ENCODE assay signal across 15 mouse cellular contexts in genomic region chr3:90134483-90134882, GRCm38 (mm10). TPM values are rescaled to one million over a fixed set of nuclear protein-coding genes. Genes with fewer than 3 reads are reported as not detected.
DNase-seq lines count a peak whose midpoint lies in the region; ATAC-seq lines count a peak whose summit lies in the region.
"Had no signal": no experiment of that assay in that cellular context is flagged by ENCODE, and none has a peak within 500 bp of the region (broad histone marks: within the 10 kb centered on the region; RNA-seq: fewer than 3 reads in every experiment).

No protein-coding gene starts in this region.

- 0 out of 2 replicates have a peak, but pooled peaks have one; percentile 57 for ATAC-seq in limb, embryonic 13.5 days (ENCODE audit: low FRiP score, low read depth)
- ATAC-seq in heart, embryonic 12.5 days (ENCODE audit: insufficient number of reproducible peaks, low FRiP score) = no peak
- ATAC-seq in hindbrain, embryonic 13.5 days (ENCODE audit: low FRiP score) = no peak
- ATAC-seq: liver, embryonic 12.5 days had no signal

- WGBS in limb, embryonic 13.5 days = 3% methylated on average over 3 of the region's 3 CpGs
- WGBS in limb, embryonic 10.5 days = 10% methylated on average over 3 of the region's 3 CpGs
- WGBS in heart, embryonic 12.5 days = 36% methylated on average over 3 of the region's 3 CpGs
- 61% methylated on average over 3 of the region's 3 CpGs for WGBS in hindbrain, embryonic 13.5 days

- H3K27me3 ChIP-seq in limb, embryonic 13.5 days = no peaks in the 10 kb centered on the region
- no peaks in the 10 kb centered on the region for H3K27me3 ChIP-seq in limb, embryonic 10.5 days (ENCODE audit: low read depth, poor library complexity, severe bottlenecking)
- no peaks in the 10 kb centered on the region for H3K27me3 ChIP-seq in heart, embryonic 12.5 days (replicated peaks)
- no peaks in the 10 kb centered on the region for H3K27me3 ChIP-seq in hindbrain, embryonic 13.5 days
- H3K27me3 ChIP-seq: CH12.LX; embryonic facial prominence, embryonic 12.5 days; liver, embryonic 12.5 days had no signal

- H3K4me3 ChIP-seq in limb, embryonic 13.5 days = no peak overlapping the region
- no peak overlapping the region for H3K4me3 ChIP-seq in limb, embryonic 10.5 days
- no peak overlapping the region for H3K4me3 ChIP-seq in heart, embryonic 12.5 days
- no peak overlapping the region for H3K4me3 ChIP-seq in hindbrain, embryonic 13.5 days
- H3K4me3 ChIP-seq: embryonic facial prominence, embryonic 12.5 days; liver, embryonic 12.5 days had no signal

- H3K4me2 ChIP-seq in limb, embryonic 13.5 days (replicated peaks) = no peak overlapping the region
- no peak overlapping the region for H3K4me2 ChIP-seq in heart, embryonic 12.5 days
- H3K4me2 ChIP-seq in hindbrain, embryonic 13.5 days = no peak overlapping the region
- H3K4me2 ChIP-seq: embryonic facial prominence, embryonic 12.5 days; heart, embryonic 11.5 days; liver, embryonic 12.5 days had no signal

- H3K36me3 ChIP-seq in limb, embryonic 13.5 days = no peaks in the 10 kb centered on the region
- no peaks in the 10 kb centered on the region for H3K36me3 ChIP-seq in limb, embryonic 10.5 days
- H3K36me3 ChIP-seq in heart, embryonic 12.5 days = no peaks in the 10 kb centered on the region
- no peaks in the 10 kb centered on the region for H3K36me3 ChIP-seq in hindbrain, embryonic 13.5 days
- H3K36me3 ChIP-seq: embryonic facial prominence, embryonic 12.5 days; liver, embryonic 12.5 days had no signal

- H3K27ac ChIP-seq in limb, embryonic 13.5 days = no peak overlapping the region
- H3K27ac ChIP-seq in limb, embryonic 10.5 days = no peak overlapping the region
- no peak overlapping the region for H3K27ac ChIP-seq in heart, embryonic 12.5 days (ENCODE audit: poor library complexity, severe bottlenecking)
- H3K27ac ChIP-seq in hindbrain, embryonic 13.5 days = no peak overlapping the region
- H3K27ac ChIP-seq: embryonic facial prominence, embryonic 12.5 days; liver, embryonic 12.5 days had no signal

- DNase-seq in adrenal gland, adult (ENCODE audit: inconsistent age in 2 of 2, low spot score in 1 of 2) = peak; percentile 80 to 89
- DNase-seq in adrenal gland, postnatal 4 days (ENCODE audit: low spot score in 2 of 2) = no peak
- DNase-seq in limb, embryonic 10.5 days (ENCODE audit: low spot score) = no peak
- peak; percentile 63 to 65 for DNase-seq in adrenal gland, postnatal 36 days
- DNase-seq in lung, postnatal 10 days = peak; percentile 12
- DNase-seq: cerebellum, adult 9-11 months; gastrocnemius, postnatal 14 days; heart, postnatal 36 days had no signal

- no peak overlapping the region for H3K9ac ChIP-seq in limb, embryonic 13.5 days
- H3K9ac ChIP-seq in heart, embryonic 12.5 days = no peak overlapping the region
- no peak overlapping the region for H3K9ac ChIP-seq in hindbrain, embryonic 13.5 days
- H3K9ac ChIP-seq: embryonic facial prominence, embryonic 12.5 days; liver, embryonic 12.5 days had no signal

- H3K4me1 ChIP-seq in limb, embryonic 13.5 days = peaks cover 4% of the 10 kb centered on the region
- H3K4me1 ChIP-seq in limb, embryonic 10.5 days = peaks cover 13% of the 10 kb centered on the region
- no peaks in the 10 kb centered on the region for H3K4me1 ChIP-seq in heart, embryonic 12.5 days (replicated peaks)
- H3K4me1 ChIP-seq in hindbrain, embryonic 13.5 days (replicated peaks) = no peaks in the 10 kb centered on the region
- H3K4me1 ChIP-seq: liver, embryonic 12.5 days had no signal

- H3K9me3 ChIP-seq in limb, embryonic 13.5 days = no peaks in the 10 kb centered on the region
- H3K9me3 ChIP-seq in limb, embryonic 10.5 days (replicated peaks) = no peaks in the 10 kb centered on the region
- H3K9me3 ChIP-seq in heart, embryonic 12.5 days (replicated peaks) = no peaks in the 10 kb centered on the region
- H3K9me3 ChIP-seq in hindbrain, embryonic 13.5 days = no peaks in the 10 kb centered on the region
- H3K9me3 ChIP-seq: embryonic facial prominence, embryonic 12.5 days; liver, embryonic 12.5 days had no signal

RNA-seq across cellular contexts. Expression of gene Nup210l, which starts 30.6 kb away (rescaled TPM):
- total RNA-seq in adrenal gland, postnatal 4 days (2021) = under 1 TPM; 0.45 to 0.48 TPM
- 0.27 and 0.34 TPM in 2 replicates for polyA plus RNA-seq in limb, embryonic 13.5 days (2015; fragmentation: Nextera tagmentation; extraction: Ambion mirVana)
- 0.63 and 0.65 TPM in 2 replicates for polyA plus RNA-seq in limb, embryonic 10.5 days (2016; fragmentation: Nextera tagmentation; extraction: Ambion mirVana)
- total RNA-seq in adrenal gland, postnatal 36 days (2021) = under 1 TPM; 0.66 TPM
- polyA plus RNA-seq in heart, embryonic 12.5 days (2016; fragmentation: Nextera tagmentation; extraction: Ambion mirVana) = 0.33 and 0.40 TPM in 2 replicates
- 0.31 and 0.44 TPM in 2 replicates for polyA plus RNA-seq in hindbrain, embryonic 13.5 days (2015; fragmentation: Nextera tagmentation; extraction: Ambion mirVana)

Comparison
In these comparisons a context has a peak if more than half of its experiments do, and no peak if none do; other contexts are left out.
1. DNase-seq: peak in adrenal gland, adult (2 of 2), adrenal gland, postnatal 36 days (2 of 2) and lung, postnatal 10 days (single experiment); none in adrenal gland, postnatal 4 days (0 of 2) and limb, embryonic 10.5 days (single experiment).